Mouse (Mus musculus) heart, postnatal 0 days (tissue): ENCODE measurements around the gene Ncan.

Source experiments
- CTCF ChIP-seq: IDR thresholded peaks from 2 replicates; pipeline ENCODE4 v1.5.1; 2016; ENCODE audit warnings: antibody characterized with exemption, control low read depth, low read depth
- EP300 ChIP-seq: IDR thresholded peaks from 2 replicates; pipeline ENCODE4 v1.6.1; 2016; ENCODE audit warnings: antibody characterized with exemption, low read depth

DNA sequence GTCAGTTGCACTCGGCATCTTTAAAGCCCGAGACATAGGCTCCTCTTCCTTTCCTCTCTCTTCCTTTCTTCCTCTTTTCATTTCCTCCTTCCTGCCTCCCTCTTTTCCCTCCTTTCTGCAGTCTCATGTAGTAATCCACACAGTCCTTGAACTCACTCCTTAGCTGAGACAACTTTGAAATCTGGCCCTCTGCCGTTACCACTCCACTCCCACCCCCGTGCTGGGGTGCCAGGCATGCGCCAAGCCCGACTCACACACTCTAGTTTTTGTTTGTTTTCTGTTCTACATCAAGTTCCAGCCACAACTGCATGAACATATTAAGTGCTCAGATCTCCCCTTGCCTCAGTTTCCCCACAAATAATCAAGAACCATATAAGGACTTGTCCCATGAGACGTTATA is 15.8 kb downstream of the Ncan start:
- no peak for TF ChIP-seq EP300
- TF ChIP-seq CTCF = no peak
